8 mouse cellular contexts compared by ENCODE assay signal in the genomic region with DNA sequence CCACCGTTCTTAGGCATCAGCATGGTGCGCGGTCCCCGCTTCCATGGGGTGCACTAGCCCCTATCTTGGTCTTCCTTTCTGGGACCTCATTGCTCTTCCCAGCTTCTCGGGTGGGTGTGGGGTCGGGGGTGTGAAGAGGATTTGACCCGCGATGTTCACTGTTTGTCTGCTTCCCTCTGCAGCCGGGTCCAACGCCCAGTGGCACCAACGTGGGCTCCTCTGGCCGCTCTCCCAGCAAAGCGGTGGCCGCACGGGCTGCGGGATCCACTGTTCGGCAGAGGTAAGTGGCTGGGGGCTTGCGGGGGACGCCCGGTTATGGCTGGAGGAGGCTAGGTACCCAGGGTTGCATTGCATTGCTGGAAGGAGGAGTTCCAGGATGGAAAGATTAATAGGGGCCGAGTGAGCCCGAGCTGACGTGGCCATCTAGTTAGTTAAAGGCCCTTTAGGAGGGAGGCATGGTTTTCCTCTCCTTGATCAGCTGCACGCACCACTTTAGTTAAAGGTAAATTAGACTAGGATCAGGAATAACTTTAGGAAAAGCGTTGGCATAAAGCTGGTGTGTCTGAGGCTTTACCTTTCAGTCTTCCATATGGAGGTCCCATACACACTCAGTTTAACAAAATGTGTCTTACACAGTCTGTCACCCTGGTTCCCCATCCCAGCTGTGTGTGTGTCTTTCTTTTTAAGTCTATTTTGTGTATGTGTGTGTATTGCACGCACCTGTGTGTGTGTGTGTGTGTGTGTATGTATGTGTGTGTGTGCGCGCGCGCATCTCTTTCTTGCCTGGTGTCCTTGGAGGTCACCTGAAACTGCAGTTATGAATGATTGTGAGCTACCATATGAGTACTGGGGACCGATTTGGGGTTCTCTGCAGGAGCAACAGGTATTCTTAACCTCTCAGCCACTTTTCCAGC. TPM values are rescaled to one million over a fixed set of nuclear protein-coding genes. Genes with fewer than 3 reads are reported as not detected.
DNase-seq lines count a peak whose midpoint lies in the region; ATAC-seq and TF ChIP-seq lines count a peak whose summit lies in the region.

No protein-coding gene starts in this region.

- H3K9ac ChIP-seq in lung, embryonic 14.5 days, result peak overlapping the region; percentile 82
- H3K9ac ChIP-seq in forebrain, embryonic 15.5 days (replicated peaks), result peak overlapping the region; percentile 92

- H3K36me3 ChIP-seq in lung, embryonic 14.5 days (ENCODE audit: insufficient read depth), result peaks cover 58% of the 10 kb centered on the region
- H3K36me3 ChIP-seq in forebrain, embryonic 15.5 days, result peaks cover 44% of the 10 kb centered on the region
- H3K36me3 ChIP-seq in macrophage (ENCODE audit: inconsistent target), result peaks cover 32% of the 10 kb centered on the region

- peak; percentile 5 for DNase-seq in lung, embryonic 14.5 days
- DNase-seq in lung, postnatal 14 days, result no peak
- no peak for DNase-seq in frontal cortex, postnatal 14 days (ENCODE audit: low spot score in 2 of 2)
- no peak for DNase-seq in spleen, adult 12 weeks (ENCODE audit: low spot score)
- no peak for DNase-seq in frontal cortex, postnatal 10 days (ENCODE audit: low spot score in 2 of 2)

- TF ChIP-seq POLR2A in bone marrow macrophage, adult 2 months (IDR thresholded peaks at IDR 0.05; ENCODE audit: borderline replicate concordance, low read depth, low read length), result no peak

- H3K4me3 ChIP-seq in lung, embryonic 14.5 days (ENCODE audit: low read depth, low read length), result peak overlapping the region; percentile 86
- peak overlapping the region; percentile 79 for H3K4me3 ChIP-seq in bone marrow macrophage, adult 2 months (ENCODE audit: insufficient read depth, low read length)
- peak overlapping the region; percentile 76 for H3K4me3 ChIP-seq in forebrain, embryonic 15.5 days
- H3K4me3 ChIP-seq in macrophage (ENCODE audit: inconsistent target), result peak overlapping the region; percentile 76

- H3K27me3 ChIP-seq in lung, embryonic 14.5 days (ENCODE audit: insufficient read depth, low read length), result no peaks in the 10 kb centered on the region
- no peaks in the 10 kb centered on the region for H3K27me3 ChIP-seq in forebrain, embryonic 15.5 days

- WGBS in lung, embryonic 14.5 days, result 11% methylated on average over 31 of the region's 31 CpGs
- WGBS in forebrain, embryonic 15.5 days, result 14% methylated on average over 31 of the region's 31 CpGs
- 15% methylated on average over 29 of the region's 31 CpGs for WGBS in macrophage (ENCODE audit: missing documents)

- H3K4me1 ChIP-seq in lung, embryonic 14.5 days (ENCODE audit: insufficient read depth), result 0 out of 2 replicates have a peak, but pooled peaks cover 5% of the 10 kb centered on the region
- H3K4me1 ChIP-seq in bone marrow macrophage, adult 2 months (ENCODE audit: control insufficient read depth, insufficient read depth, low read length), result peaks cover 6% of the 10 kb centered on the region
- H3K4me1 ChIP-seq in forebrain, embryonic 15.5 days, result peaks cover 21% of the 10 kb centered on the region

- peak; percentile 21 for ATAC-seq in lung, embryonic 14.5 days (ENCODE audit: insufficient read depth)
- ATAC-seq in forebrain, embryonic 15.5 days (replicated peaks), result no peak; the same call in 1 of the 2 replicates

- H3K27ac ChIP-seq in lung, embryonic 14.5 days (ENCODE audit: low read depth), result peak overlapping the region; percentile 95
- H3K27ac ChIP-seq in bone marrow macrophage, adult 2 months (ENCODE audit: insufficient read depth, low read depth, low read length), result peak overlapping the region; percentile 51
- H3K27ac ChIP-seq in forebrain, embryonic 15.5 days (replicated peaks), result peak overlapping the region; percentile 99
- peak overlapping the region; percentile 92 for H3K27ac ChIP-seq in macrophage

- TF ChIP-seq CTCF in lung, embryonic 14.5 days (IDR thresholded peaks at IDR 0.05; ENCODE audit: low read depth), result no peak
- TF ChIP-seq CTCF in bone marrow macrophage, adult 2 months (IDR thresholded peaks at IDR 0.05; ENCODE audit: low read depth, low read length), result no peak

- H3K9me3 ChIP-seq in lung, embryonic 14.5 days (ENCODE audit: low read depth, low read length), result no peaks in the 10 kb centered on the region
- no peaks in the 10 kb centered on the region for H3K9me3 ChIP-seq in forebrain, embryonic 15.5 days

- peaks cover 67% of the 10 kb centered on the region for H3K79me2 ChIP-seq in macrophage (ENCODE audit: inconsistent target)

- peak overlapping the region; percentile 70 for H3K4me2 ChIP-seq in lung, embryonic 14.5 days
- peak overlapping the region; percentile 82 for H3K4me2 ChIP-seq in forebrain, embryonic 15.5 days (replicated peaks)

RNA-seq across cellular contexts. Expression of a gene that starts 0.5 kb away (rescaled TPM):
- polyA plus RNA-seq in lung, embryonic 14.5 days (2014; fragmentation: Nextera tagmentation; extraction: Ambion mirVana), result 404 and 428 TPM in 2 replicates
- polyA plus RNA-seq in bone marrow macrophage, adult 2 months (2012; ENCODE audit: insufficient read depth, insufficient read length, missing spikeins), result 149 and 160 TPM in 2 replicates
- polyA plus RNA-seq in forebrain, embryonic 15.5 days (2015; fragmentation: Nextera tagmentation; extraction: Ambion mirVana), result 256 and 269 TPM in 2 replicates
- 10 to 100 TPM in 10 of 26 experiments, 1 to 10 TPM in 14, not detected in 2; 1.3 to 49.1 (median 8.3) TPM for total RNA-seq in macrophage (2018; cell fraction: chromatin; rRNA removed)
- total RNA-seq in macrophage (2018; cell fraction: cytosol; rRNA removed), result 100 to 1,000 TPM; 112 to 205 (median 138) TPM
- 10 to 100 TPM; 10.4 to 43.6 (median 19.7) TPM for total RNA-seq in macrophage (2018; cell fraction: nucleus; rRNA removed)
- 81.0 to 264 TPM (median 212 TPM) in 3 replicates for polyA plus RNA-seq in macrophage (2018)

RNA-seq across cellular contexts. Expression of a gene that starts 0.9 kb away (rescaled TPM):
- 56.3 and 59.6 TPM in 2 replicates for polyA plus RNA-seq in lung, embryonic 14.5 days (2014; fragmentation: Nextera tagmentation; extraction: Ambion mirVana)
- polyA plus RNA-seq in bone marrow macrophage, adult 2 months (2012; ENCODE audit: insufficient read depth, insufficient read length, missing spikeins), result 15.0 and 15.1 TPM in 2 replicates
- 192 and 207 TPM in 2 replicates for polyA plus RNA-seq in forebrain, embryonic 15.5 days (2015; fragmentation: Nextera tagmentation; extraction: Ambion mirVana)
- total RNA-seq in macrophage (2018; cell fraction: chromatin; rRNA removed), result 10 to 100 TPM in 5 of 26 experiments, 1 to 10 TPM in 18, under 1 TPM in 3; 0.71 to 25.4 (median 3.5) TPM
- total RNA-seq in macrophage (2018; cell fraction: cytosol; rRNA removed), result 10 to 100 TPM; 19.3 to 34.2 (median 27.5) TPM
- total RNA-seq in macrophage (2018; cell fraction: nucleus; rRNA removed), result 10 to 100 TPM in 23 of 26 experiments, 1 to 10 TPM in 3; 3.8 to 49.9 (median 18.3) TPM
- polyA plus RNA-seq in macrophage (2018), result 22.2 to 32.2 TPM (median 25.4 TPM) in 3 replicates
